Comparison of ENCODE assay signal across 28 mouse cellular contexts in the genomic region with DNA sequence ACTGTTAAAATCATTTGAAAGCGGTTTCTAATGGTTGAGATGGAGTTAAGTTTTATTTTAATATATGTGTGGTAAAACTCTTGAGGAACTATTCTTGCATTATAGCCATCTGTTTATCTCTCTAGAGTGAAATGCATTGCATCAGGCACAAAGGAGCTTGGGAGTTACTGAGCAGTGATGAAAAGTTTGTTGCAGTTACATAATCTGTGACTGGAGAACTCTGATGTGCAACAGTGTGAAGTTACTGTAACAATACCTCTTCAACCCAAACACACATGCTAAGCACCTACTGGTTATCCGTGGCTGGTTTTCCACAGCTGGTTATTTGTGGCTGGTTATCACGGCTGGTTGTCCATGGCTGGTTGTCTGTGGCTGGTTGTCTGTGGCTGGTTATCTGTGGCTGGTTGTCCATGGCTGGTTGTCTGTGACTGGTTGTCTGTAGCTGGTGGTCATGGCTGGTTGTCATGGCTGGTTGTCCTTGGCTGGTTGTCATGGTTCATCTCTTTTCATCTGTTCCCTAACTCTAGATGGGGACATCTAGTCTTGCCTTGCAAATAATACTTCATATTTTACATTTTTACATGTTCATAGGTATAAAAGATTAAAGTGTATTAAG.
"Had no signal": no experiment of that assay in that cellular context is flagged by ENCODE, and none has a peak within 500 bp of the region (broad histone marks: within the 10 kb centered on the region; RNA-seq: fewer than 3 reads in every experiment).

No protein-coding gene starts in this region.

- ATAC-seq: hindbrain, postnatal 0 days; intestine, embryonic 16.5 days; liver, embryonic 12.5 days had no signal

- H3K27ac ChIP-seq: gastrocnemius, adult 2 months; heart, adult 2 months; heart, embryonic 13.5 days; heart, embryonic 15.5 days; hindbrain, embryonic 10.5 days; hindbrain, embryonic 12.5 days; hindbrain, embryonic 15.5 days; hindbrain, postnatal 0 days; kidney, embryonic 15.5 days; kidney, postnatal 0 days; limb, embryonic 13.5 days; limb, embryonic 15.5 days; liver, embryonic 12.5 days had no signal

- H3K9ac ChIP-seq: heart, embryonic 13.5 days; heart, embryonic 15.5 days; hindbrain, embryonic 12.5 days; hindbrain, embryonic 15.5 days; kidney, embryonic 15.5 days; limb, embryonic 13.5 days; limb, embryonic 15.5 days; liver, embryonic 12.5 days had no signal

- H3K4me2 ChIP-seq: heart, embryonic 11.5 days; heart, embryonic 13.5 days; heart, embryonic 15.5 days; hindbrain, embryonic 12.5 days; hindbrain, embryonic 15.5 days; kidney, embryonic 15.5 days; limb, embryonic 13.5 days; limb, embryonic 15.5 days; liver, embryonic 12.5 days had no signal

- H3K4me3 ChIP-seq: gastrocnemius, adult 2 months; heart, adult 2 months; heart, embryonic 13.5 days; heart, embryonic 15.5 days; hindbrain, embryonic 10.5 days; hindbrain, embryonic 12.5 days; hindbrain, embryonic 15.5 days; kidney, embryonic 15.5 days; limb, embryonic 13.5 days; limb, embryonic 15.5 days; liver, embryonic 12.5 days had no signal

- H3K9me3 ChIP-seq: heart, embryonic 13.5 days; heart, embryonic 15.5 days; hindbrain, embryonic 10.5 days; hindbrain, embryonic 12.5 days; hindbrain, embryonic 15.5 days; kidney, embryonic 15.5 days; limb, embryonic 13.5 days; limb, embryonic 15.5 days; liver, embryonic 12.5 days had no signal

- H3K36me3 ChIP-seq: heart, embryonic 13.5 days; heart, embryonic 15.5 days; hindbrain, embryonic 10.5 days; hindbrain, embryonic 12.5 days; hindbrain, embryonic 15.5 days; kidney, embryonic 15.5 days; limb, embryonic 13.5 days; limb, embryonic 15.5 days; liver, embryonic 12.5 days had no signal

- H3K27me3 ChIP-seq: heart, embryonic 13.5 days; heart, embryonic 15.5 days; hindbrain, embryonic 12.5 days; hindbrain, embryonic 15.5 days; kidney, embryonic 15.5 days; limb, embryonic 13.5 days; limb, embryonic 15.5 days; liver, embryonic 12.5 days had no signal

- DNase-seq: gastrocnemius, adult 2 months; gastrocnemius, postnatal 10 days; gastrocnemius, postnatal 25 days; heart, adult 11 months; heart, adult 2 months; heart, postnatal 14 days; heart, postnatal 4 days; kidney, adult 11 months; kidney, adult 2 months; kidney, adult 9 months; kidney, postnatal 14 days; kidney, postnatal 36 days; layer of hippocampus, adult 9-11 months; layer of hippocampus, postnatal 36 days; left cerebral cortex, postnatal 4 days had no signal

- H3K4me1 ChIP-seq: heart, embryonic 13.5 days; heart, embryonic 15.5 days; hindbrain, embryonic 10.5 days; hindbrain, embryonic 12.5 days; hindbrain, embryonic 15.5 days; kidney, embryonic 15.5 days; limb, embryonic 13.5 days; limb, embryonic 15.5 days; liver, embryonic 12.5 days had no signal
